Mouse (Mus musculus): ENCODE measurements at regions not wholly inside any gene's neighbourhood (a gene's known extent, or its start where the extent isn't known, plus 50 kb on each side); places are given as distances from the start of the nearest gene placed in this dataset.

GRCm38 (mm10) chr13:40480830-40481229 is 119.6 kb upstream of the Ofcc1 start:
- no peak for DNase-seq (ENCODE audit: low spot score)

- no peak for DNase-seq (ENCODE audit: low spot score)
Observed at GRCm38 (mm10) chr13:40472683-40473082, 111.4 kb upstream of the Ofcc1 start.

GRCm38 (mm10) chr13:40469162-40469561 is 107.9 kb upstream of the Ofcc1 start:
- DNase-seq (ENCODE audit: low spot score) = no peak

GRCm38 (mm10) chr13:40453360-40453759 is 92.1 kb upstream of the Ofcc1 start:
- DNase-seq (ENCODE audit: low spot score) = no peak

GRCm38 (mm10) chr13:40429831-40430230 is 68.6 kb upstream of the Ofcc1 start:
- no peak for DNase-seq (ENCODE audit: low spot score)

GRCm38 (mm10) chr13:40423051-40423450 is 61.8 kb upstream of the Ofcc1 start:
- no peak for DNase-seq (ENCODE audit: low spot score)

- no peak for DNase-seq (ENCODE audit: low spot score)
Observed at GRCm38 (mm10) chr13:40417856-40418255, 56.6 kb upstream of the Ofcc1 start.

- DNase-seq (ENCODE audit: low spot score) = no peak
Observed at GRCm38 (mm10) chr13:40413074-40413473, 51.8 kb upstream of the Ofcc1 start.
